Mouse (Mus musculus) embryonic fibroblast, embryonic 13.5 days (primary cell): Measurements from ENCODE around the gene BC030867.

Experiments used
- CTCF ChIP-seq: IDR thresholded peaks from 2 replicates; pipeline ENCODE4 v1.5.1; 2011; ENCODE audit warnings: mild to moderate bottlenecking, control low read depth, low read length, moderate library complexity, borderline replicate concordance; ENCODE audit not compliant: insufficient read depth
- POLR2A ChIP-seq: IDR thresholded peaks from 2 replicates; pipeline ENCODE4 v1.6.1; 2011; ENCODE audit warnings: low read depth, mild to moderate bottlenecking, control low read depth, low read length, moderate library complexity

DNA sequence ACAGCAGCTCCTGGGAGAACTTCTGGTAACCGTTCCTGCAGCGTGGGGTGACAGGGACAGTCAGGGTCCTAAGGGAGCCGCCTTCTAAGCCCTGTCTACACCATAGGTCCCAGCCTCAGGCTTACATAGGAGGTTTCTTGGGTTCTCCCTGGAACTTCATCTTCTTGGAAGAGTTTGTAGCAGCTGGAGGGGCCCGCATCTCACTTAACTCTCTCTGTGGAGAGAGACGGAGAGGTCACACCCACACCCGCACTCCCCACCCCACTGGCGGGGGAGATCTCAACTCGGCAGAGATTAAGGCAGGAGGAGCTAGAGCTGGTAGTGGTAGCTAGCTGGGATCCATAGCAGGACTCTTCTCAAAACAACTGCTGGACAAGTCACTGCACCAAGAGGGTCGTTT lies 59.4 kb downstream of the BC030867 start:
- no peak for TF ChIP-seq CTCF
- no peak for TF ChIP-seq POLR2A
